Mouse (Mus musculus): Measurements from ENCODE around the gene Ngrn.

- TF ChIP-seq POLR2A (IDR thresholded peaks at IDR 0.05; ENCODE audit: control insufficient read depth, extremely low read depth, insufficient read depth, low read length, poor library complexity) (no peak), CTCF (IDR thresholded peaks at IDR 0.05; ENCODE audit: borderline replicate concordance, control insufficient read depth, extremely low read depth, insufficient read depth, low read length, poor library complexity) (no peak)
Observed at GRCm38 (mm10) chr7:80246859-80247258, 14.2 kb upstream of the Ngrn start.

Data from thymus, adult 2 months (tissue).